Mouse (Mus musculus) C2C12 (cell line): ENCODE measurements around the gene Frs2. TPM values are rescaled to one million over a fixed set of nuclear protein-coding genes. Genes with fewer than 3 reads are reported as not detected.
A peak's percentile ranks its signal among the peaks of the same experiment; 100 is the strongest.

Experiments
- H3K27me3 ChIP-seq: one replicate; pipeline ENCODE4 v1.6.1; 2011; ENCODE audit not compliant: control insufficient read depth, insufficient read depth, insufficient read length
- H3K36me3 ChIP-seq: one replicate; pipeline ENCODE4 v1.6.1; 2011; ENCODE audit not compliant: control insufficient read depth, insufficient read depth
- H3K4me3 ChIP-seq: one replicate; pipeline ENCODE4 v1.5.1; 2011; ENCODE audit warnings: mild to moderate bottlenecking, control low read depth; ENCODE audit not compliant: poor library complexity, insufficient read depth, severe bottlenecking
- H3K79me2 ChIP-seq: one replicate; pipeline ENCODE4 v1.6.1; 2011; ENCODE audit not compliant: control insufficient read depth, insufficient read depth
- H3K79me3 ChIP-seq: one replicate; pipeline ENCODE4 v1.6.1; 2011; ENCODE audit warnings: low read depth, control low read depth
- H3ac ChIP-seq: one replicate; pipeline ENCODE3; 2011; ENCODE audit warnings: low read depth; ENCODE audit not compliant: control insufficient read depth, insufficient read length
- CEBPB ChIP-seq: IDR thresholded peaks from one replicate; pipeline ENCODE4 v1.6.1; 2011; ENCODE audit warnings: low read depth, mild to moderate bottlenecking, control low read depth, moderate library complexity
- CTCF ChIP-seq: IDR thresholded peaks from one replicate; pipeline ENCODE4 v1.5.1; 2011; ENCODE audit not compliant: control insufficient read depth, insufficient read depth, insufficient read length
- FOSL1 ChIP-seq: IDR thresholded peaks from one replicate; pipeline ENCODE4 v1.8.0; 2011; ENCODE audit warnings: mild to moderate bottlenecking, low read length; ENCODE audit not compliant: poor library complexity, insufficient read depth, severe bottlenecking
- MAX ChIP-seq: IDR thresholded peaks from one replicate; pipeline ENCODE4 v1.6.1; 2011; ENCODE audit warnings: mild to moderate bottlenecking, control low read depth
- MYOD1 ChIP-seq: IDR thresholded peaks from one replicate; pipeline ENCODE4 v1.6.1; 2011; ENCODE audit warnings: low read depth; ENCODE audit not compliant: control insufficient read depth, insufficient read length
- MYOG ChIP-seq: IDR thresholded peaks from one replicate; pipeline ENCODE4 v1.6.1; 2011; ENCODE audit not compliant: control insufficient read depth, insufficient read length; ENCODE audit errors: extremely low read depth
- USF1 ChIP-seq: IDR thresholded peaks from one replicate; pipeline ENCODE4 v1.6.1; 2011; ENCODE audit warnings: low read depth, mild to moderate bottlenecking, control low read depth, moderate library complexity
- polyA plus RNA-seq: library from polyadenylated mRNA; unstranded; fragments of >200 nt; fragmentation: generic; extraction: Trizol; gene quantifications from one replicate; pipeline ENCODE4 v1.2.1, GENCODE M21; 2012; ENCODE audit warnings: missing spikeins

The Frs2 gene
- polyA plus RNA-seq, 1 experiment: 11.0 TPM

GRCm38 (mm10) chr10:117185399-117186089 is 37.2 kb upstream of the Frs2 start:
- Histone ChIP-seq H3K79me2 (no peaks in the 10 kb centered on the region), H3K27me3 (no peaks in the 10 kb centered on the region), H3K4me3 (no peak overlapping the region), H3K36me3 (no peaks in the 10 kb centered on the region), H3K79me3 (no peaks in the 10 kb centered on the region), H3ac (no peak overlapping the region)
- TF ChIP-seq FOSL1 (no peak), MYOD1 (no peak), CEBPB (no peak), CTCF (no peak), USF1 (no peak), MAX (no peak), MYOG (no peak)

GRCm38 (mm10) chr10:117181098-117181497 is 32.8 kb upstream of the Frs2 start:
- no peaks in the 10 kb centered on the region for H3K79me2 ChIP-seq
- no peaks in the 10 kb centered on the region for H3K79me3 ChIP-seq
- no peaks in the 10 kb centered on the region for H3K27me3 ChIP-seq
- no peak overlapping the region for H3ac ChIP-seq
- peak; percentile 82 for TF ChIP-seq USF1
- TF ChIP-seq MYOD1: no peak
- no peak overlapping the region for H3K4me3 ChIP-seq
- no peaks in the 10 kb centered on the region for H3K36me3 ChIP-seq

DNA sequence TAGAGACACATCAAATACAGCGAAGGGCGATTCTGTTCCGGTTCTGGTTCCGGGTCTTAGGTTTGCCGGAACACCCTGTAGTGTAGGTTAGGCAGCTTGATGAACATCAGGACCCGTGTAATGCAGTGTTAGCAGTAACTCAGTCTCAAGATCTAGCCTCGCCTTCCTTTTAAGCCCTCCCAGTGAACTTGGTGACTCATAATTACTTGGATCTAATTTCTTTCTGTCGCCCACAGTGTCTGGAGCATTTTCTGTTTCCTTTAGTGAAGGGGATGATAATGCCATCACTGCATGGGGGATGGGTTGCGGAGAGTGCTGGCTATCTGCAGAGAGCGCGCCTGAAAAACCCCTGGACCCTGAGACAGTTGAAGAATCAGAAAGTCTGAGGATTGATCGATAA is 26.3 kb upstream of the Frs2 start:
- Histone ChIP-seq H3ac (peak overlapping the region; percentile 71), H3K79me3 (no peaks in the 10 kb centered on the region), H3K4me3 (peak overlapping the region; percentile 19), H3K79me2 (no peaks in the 10 kb centered on the region), H3K36me3 (no peaks in the 10 kb centered on the region), H3K27me3 (no peaks in the 10 kb centered on the region)
- TF ChIP-seq CEBPB (no peak), FOSL1 (peak; percentile 23)

DNA sequence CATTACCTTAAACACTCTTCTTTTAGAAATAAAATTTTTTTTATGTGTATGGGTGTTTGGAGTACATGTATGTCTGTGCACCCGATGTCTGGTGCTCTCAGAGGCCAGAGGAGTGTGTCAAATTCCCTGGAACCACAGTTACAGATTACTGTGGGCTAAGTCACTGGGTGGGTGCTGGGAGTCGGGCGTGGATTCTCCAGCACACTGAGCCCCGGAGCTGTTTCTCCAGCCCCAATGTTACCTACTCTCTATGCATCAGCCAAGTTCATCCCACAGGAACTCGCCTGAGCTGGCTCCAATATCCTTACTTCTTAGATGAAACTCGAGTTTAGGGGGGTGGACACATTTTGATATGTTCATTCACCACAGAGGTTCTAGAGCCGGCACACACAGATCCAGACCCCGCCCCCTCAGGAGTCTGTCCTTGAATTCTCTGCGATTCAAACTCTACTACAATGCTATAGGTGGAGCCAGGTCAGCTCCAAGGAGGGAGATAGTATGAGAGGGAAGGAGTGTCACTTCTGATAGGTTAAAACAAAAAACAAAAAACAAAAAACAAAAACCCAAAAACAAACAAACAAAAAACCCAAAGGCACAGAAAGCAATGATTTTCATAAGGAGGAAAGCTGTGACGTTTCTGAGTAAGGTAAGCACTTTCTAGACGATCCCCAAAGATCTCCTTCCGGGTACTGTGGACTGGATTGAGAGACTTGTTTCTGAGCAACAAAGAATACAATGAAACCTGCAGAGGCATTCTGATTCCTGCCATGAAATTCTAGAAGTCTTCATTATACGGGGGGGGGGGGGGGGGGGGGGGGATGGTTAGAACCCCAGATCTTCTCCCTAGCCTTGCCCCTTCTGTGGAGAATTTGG is 25.5 kb upstream of the Frs2 start:
- peak overlapping the region; percentile 27 for H3ac ChIP-seq
- H3K4me3 ChIP-seq: peak overlapping the region; percentile 19
- H3K79me3 ChIP-seq: no peaks in the 10 kb centered on the region
- H3K79me2 ChIP-seq: no peaks in the 10 kb centered on the region
- TF ChIP-seq FOSL1 (no peak), CTCF (no peak), MYOD1 (no peak), MAX (peak; percentile 43), CEBPB (no peak), MYOG (no peak)
- no peaks in the 10 kb centered on the region for H3K36me3 ChIP-seq
- no peaks in the 10 kb centered on the region for H3K27me3 ChIP-seq

DNA sequence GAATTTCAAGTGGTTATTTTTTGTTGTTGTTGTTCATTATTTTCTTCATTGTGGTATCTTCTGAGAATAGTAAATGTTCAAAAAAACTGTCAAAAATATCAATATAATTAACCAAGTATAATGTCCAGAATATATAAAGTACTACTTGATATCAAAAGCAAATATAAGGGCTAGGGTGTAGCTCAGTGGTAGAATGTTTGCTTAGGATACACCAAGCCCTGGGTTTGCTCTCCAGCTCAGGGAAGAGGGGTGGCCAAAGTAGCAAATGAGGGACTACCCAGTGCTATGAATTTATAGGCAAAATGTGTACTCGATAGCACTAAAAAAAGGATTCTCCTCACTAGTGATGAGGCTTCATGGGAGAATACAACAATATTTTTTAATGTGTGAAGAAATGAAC is 24.8 kb upstream of the Frs2 start:
- no peaks in the 10 kb centered on the region for H3K27me3 ChIP-seq
- TF ChIP-seq MYOG (no peak), MAX (no peak), USF1 (no peak), FOSL1 (no peak), MYOD1 (no peak), CEBPB (no peak)
- no peak overlapping the region for H3ac ChIP-seq
- H3K79me3 ChIP-seq: no peaks in the 10 kb centered on the region
- H3K4me3 ChIP-seq: no peak overlapping the region
- H3K36me3 ChIP-seq: no peaks in the 10 kb centered on the region
- no peaks in the 10 kb centered on the region for H3K79me2 ChIP-seq

DNA sequence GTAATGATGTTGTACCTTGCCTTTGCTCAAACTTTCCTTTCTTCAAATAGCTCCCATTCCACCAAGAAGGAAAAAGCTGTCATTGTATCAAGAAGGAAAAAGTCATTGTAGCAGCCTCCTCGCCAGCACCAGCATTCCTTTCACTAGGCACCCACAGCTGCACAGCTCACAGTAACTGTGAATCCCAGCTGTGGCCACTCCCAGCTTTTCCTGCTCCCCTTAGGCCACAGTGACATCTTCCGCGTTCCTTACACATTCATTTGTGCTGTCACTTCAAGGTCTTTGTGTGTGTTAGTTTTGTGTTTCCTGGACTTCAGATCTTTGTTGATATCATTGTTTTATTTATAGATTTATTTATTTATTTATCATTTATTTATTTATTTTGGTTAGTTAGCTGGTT is 23.7 kb upstream of the Frs2 start:
- H3K27me3 ChIP-seq: no peaks in the 10 kb centered on the region
- H3K79me2 ChIP-seq: no peaks in the 10 kb centered on the region
- no peak for TF ChIP-seq FOSL1
- no peak for TF ChIP-seq USF1
- TF ChIP-seq CEBPB: no peak
- no peak for TF ChIP-seq MYOD1
- no peak for TF ChIP-seq CTCF
- no peak for TF ChIP-seq MYOG
- TF ChIP-seq MAX: no peak
- no peaks in the 10 kb centered on the region for H3K79me3 ChIP-seq
- H3ac ChIP-seq: no peak overlapping the region
- H3K36me3 ChIP-seq: no peaks in the 10 kb centered on the region
- no peak overlapping the region for H3K4me3 ChIP-seq
